Mouse (Mus musculus): ENCODE data around the gene Abhd8.
A peak's percentile ranks its signal among the peaks of the same experiment; 100 is the strongest.

- peak; percentile 8; the same call in 1 of the 2 replicates for TF ChIP-seq CTCF (IDR thresholded peaks at IDR 0.05; ENCODE audit: control insufficient read depth, insufficient read depth, insufficient replicate concordance, low read depth, low read length)
- TF ChIP-seq POLR2A (IDR thresholded peaks at IDR 0.05; ENCODE audit: control insufficient read depth, low read depth, low read length), result no peak
Measured at GRCm38 (mm10) chr8:71472601-71473386, 9.3 kb upstream of the Abhd8 start.
